Mouse (Mus musculus) MEL (cell line): Measurements from ENCODE around the gene Fkbp15. TPM values are rescaled to one million over a fixed set of nuclear protein-coding genes. Genes with fewer than 3 reads are reported as not detected.

Experiments used
- DNase-seq: peaks from one replicate; pipeline ENCODE4 v3.0.0; 2011; ENCODE audit warnings: low read depth, low spot score
- H3K27ac ChIP-seq: 2 replicates; pipeline ENCODE4 v1.5.1; 2012; ENCODE audit warnings: low read depth, mild to moderate bottlenecking, control low read depth, low read length, moderate library complexity; ENCODE audit not compliant: control insufficient read depth
- H3K27me3 ChIP-seq, 2 experiments: fragments of 150-350 bp in 1 of 2; sonication (generic) in 1 of 2; 2 replicates each; pipeline ENCODE4 v1.6.1; 2012; ENCODE audit warnings: low read length in 2 of 2, mild to moderate bottlenecking in 2 of 2, improper control_type of control experiment in 1 of 2, moderate library complexity in 1 of 2; ENCODE audit not compliant: insufficient read depth in 2 of 2, control insufficient read depth in 1 of 2
- H3K36me3 ChIP-seq, 2 experiments: 2 replicates each; pipeline ENCODE4 v1.6.1; 2012 to 2014; ENCODE audit warnings: low read length in 2 of 2, improper control_type of control experiment in 1 of 2, inconsistent platforms in 1 of 2, mild to moderate bottlenecking in 1 of 2; ENCODE audit not compliant: insufficient read depth in 2 of 2, control insufficient read depth in 1 of 2
- H3K4me1 ChIP-seq, 2 experiments: fragments of 150-350 bp in 1 of 2; sonication (generic) in 1 of 2; 2 replicates each; pipeline ENCODE4 v1.6.1; 2012; ENCODE audit warnings: low read length in 2 of 2, improper control_type of control experiment in 1 of 2, mild to moderate bottlenecking in 1 of 2; ENCODE audit not compliant: insufficient read depth in 2 of 2, control insufficient read depth in 1 of 2
- H3K4me3 ChIP-seq, 2 experiments: fragments of 150-350 bp in 1 of 2; sonication (generic) in 1 of 2; 2 replicates each; pipeline ENCODE4 v1.5.1; 2012; ENCODE audit warnings: low read depth in 2 of 2, low read length in 2 of 2, mild to moderate bottlenecking in 2 of 2, moderate library complexity in 2 of 2, control low read depth in 1 of 2, improper control_type of control experiment in 1 of 2; ENCODE audit not compliant: control insufficient read depth in 1 of 2, insufficient read depth in 1 of 2
- H3K79me2 ChIP-seq: 2 replicates; pipeline ENCODE4 v1.6.1; 2012; ENCODE audit warnings: mild to moderate bottlenecking, low read length, moderate library complexity; ENCODE audit not compliant: control insufficient read depth, poor library complexity, insufficient read depth
- H3K9ac ChIP-seq: 2 replicates; pipeline ENCODE4 v1.6.1; 2012; ENCODE audit warnings: low read depth, mild to moderate bottlenecking, control low read depth, low read length, moderate library complexity; ENCODE audit not compliant: control insufficient read depth, poor library complexity, severe bottlenecking
- H3K9me3 ChIP-seq: fragments of 150-350 bp; sonication (generic); replicated peaks from 2 replicates; pipeline ENCODE4 v1.6.1; 2012; ENCODE audit warnings: mild to moderate bottlenecking, low read length, improper control_type of control experiment, moderate library complexity; ENCODE audit not compliant: insufficient read depth
- CHD1 ChIP-seq: IDR thresholded peaks from 2 replicates; pipeline ENCODE4 v1.6.1; 2012; ENCODE audit warnings: low read depth, mild to moderate bottlenecking, inconsistent platforms, low read length, improper control_type of control experiment
- E2F4 ChIP-seq: IDR thresholded peaks from 2 replicates; pipeline ENCODE4 v1.6.1; 2011; ENCODE audit warnings: low read depth, low read length, improper control_type of control experiment, borderline replicate concordance
- ELF1 ChIP-seq: IDR thresholded peaks from 2 replicates; pipeline ENCODE4 v1.6.1; 2014; ENCODE audit warnings: low read depth, mild to moderate bottlenecking, inconsistent platforms, low read length, improper control_type of control experiment, moderate library complexity
- GABPA ChIP-seq: IDR thresholded peaks from 2 replicates; pipeline ENCODE4 v1.6.1; 2012; ENCODE audit warnings: low read depth, mild to moderate bottlenecking, inconsistent platforms, low read length, improper control_type of control experiment, moderate library complexity
- GATA1 ChIP-seq: IDR thresholded peaks from 2 replicates; pipeline ENCODE4 v1.6.1; 2011; ENCODE audit warnings: low read depth, low read length, improper control_type of control experiment
- HCFC1 ChIP-seq: IDR thresholded peaks from 2 replicates; pipeline ENCODE4 v1.6.1; 2012; ENCODE audit warnings: low read depth, mild to moderate bottlenecking, inconsistent platforms, low read length, improper control_type of control experiment, moderate library complexity
- KAT2A ChIP-seq: conservative IDR thresholded peaks from 2 replicates; pipeline ENCODE4 v1.6.1; 2012; ENCODE audit warnings: low read depth, low read length, improper control_type of control experiment, inconsistent platforms
- MAFK ChIP-seq: IDR thresholded peaks from 2 replicates; pipeline ENCODE4 v1.6.1; 2011; ENCODE audit warnings: low read depth, mild to moderate bottlenecking, low read length, improper control_type of control experiment, borderline replicate concordance
- MAZ ChIP-seq: IDR thresholded peaks from 2 replicates; pipeline ENCODE4 v1.6.1; 2012; ENCODE audit warnings: low read depth, mild to moderate bottlenecking, inconsistent platforms, low read length, improper control_type of control experiment
- MYB ChIP-seq: IDR thresholded peaks from 2 replicates; pipeline ENCODE4 v1.6.1; 2011; ENCODE audit warnings: mild to moderate bottlenecking, low read depth, low read length, improper control_type of control experiment
- MYC ChIP-seq: IDR thresholded peaks from 2 replicates; pipeline ENCODE4 v1.6.1; 2011; ENCODE audit warnings: low read depth, mild to moderate bottlenecking, low read length, improper control_type of control experiment, moderate library complexity
- POLR2AphosphoS5 ChIP-seq: IDR thresholded peaks from 2 replicates; pipeline ENCODE4 v1.6.1; 2012; ENCODE audit warnings: low read depth, borderline replicate concordance, mild to moderate bottlenecking, inconsistent platforms, low read length, moderate library complexity, mixed read lengths
- RAD21 ChIP-seq: IDR thresholded peaks from 2 replicates; pipeline ENCODE4 v1.6.1; 2011; ENCODE audit warnings: mild to moderate bottlenecking, low read depth, low read length, improper control_type of control experiment
- RCOR1 ChIP-seq: IDR thresholded peaks from 2 replicates; pipeline ENCODE4 v1.6.1; 2012; ENCODE audit warnings: low read depth, mild to moderate bottlenecking, inconsistent platforms, low read length, improper control_type of control experiment
- SIN3A ChIP-seq: IDR thresholded peaks from 2 replicates; pipeline ENCODE4 v1.6.1; 2012; ENCODE audit warnings: low read length, improper control_type of control experiment, inconsistent platforms
- TAL1 ChIP-seq: IDR thresholded peaks from 2 replicates; pipeline ENCODE4 v1.6.1; 2012; ENCODE audit warnings: mild to moderate bottlenecking, inconsistent platforms, low read length, moderate library complexity, mixed read lengths
- ZC3H11A ChIP-seq: IDR thresholded peaks from 2 replicates; pipeline ENCODE4 v1.6.1; 2012; ENCODE audit warnings: low read depth, mild to moderate bottlenecking, inconsistent platforms, low read length, improper control_type of control experiment
- ZMIZ1 ChIP-seq: IDR thresholded peaks from 2 replicates; pipeline ENCODE4 v1.6.1; 2012; ENCODE audit warnings: low read depth, mild to moderate bottlenecking, inconsistent platforms, low read length, improper control_type of control experiment, moderate library complexity
- polyA plus RNA-seq, 2 experiments: library from polyadenylated mRNA; stranded (reverse) in 1 of 2; unstranded in 1 of 2; fragments of >175 nt in 1 of 2; fragments of >200 nt in 1 of 2; gene quantifications; 2 replicates each; pipeline versions ENCODE4 v1.2.1 to v1.2.4; 2012; ENCODE audit warnings: low replicate concordance in 2 of 2, low read depth in 1 of 2; ENCODE audit not compliant: insufficient read length in 2 of 2, insufficient read depth in 1 of 2, missing spikeins in 1 of 2
- total RNA-seq: library from RNA; depleted of rRNA; stranded (reverse); fragments of 300-350 nt; gene quantifications from 2 replicates; pipeline ENCODE4 v1.2.3, GENCODE M21; 2012

The Fkbp15 gene
- total and polyA plus RNA-seq, 3 experiments = 21.1 to 26.5 TPM; not detected in 1

GRCm38 (mm10) chr4:62362437-62362836, 2.1 kb upstream of the Fkbp15 start:
- Histone ChIP-seq H3K4me1 (peaks cover 6 to 8% of the 10 kb centered on the region in 2 experiments; a peak in 3 of 4 replicates), H3K27ac (no peak overlapping the region), H3K4me3 (no peak overlapping the region), H3K36me3 (peaks cover 0 to 28% of the 10 kb centered on the region in 2 experiments; a peak in 2 of 4 replicates), H3K27me3 (no peaks in the 10 kb centered on the region), H3K9me3 (no peaks in the 10 kb centered on the region), H3K79me2 (peaks cover 36% of the 10 kb centered on the region), H3K9ac (no peak overlapping the region)
- no peak for DNase-seq
- no peak for TF ChIP-seq ZC3H11A
- no peak for TF ChIP-seq RAD21
- TF ChIP-seq E2F4 = no peak
- TF ChIP-seq MAFK = no peak
- TF ChIP-seq TAL1 = no peak
- no peak for TF ChIP-seq SIN3A
- TF ChIP-seq ELF1 = no peak
- no peak for TF ChIP-seq MYC
- no peak for TF ChIP-seq CHD1
- no peak for TF ChIP-seq GABPA
- no peak for TF ChIP-seq MYB
- no peak for TF ChIP-seq MAZ
- no peak for TF ChIP-seq KAT2A
- TF ChIP-seq POLR2AphosphoS5 = no peak

- TF ChIP-seq RCOR1 (peak; percentile 82), HCFC1 (no peak), GATA1 (peak; percentile 52; the same call in 1 of the 2 replicates), ZMIZ1 (no peak)
- TF ChIP-seq, all 39 proteins: peak for 2
- Histone ChIP-seq H3K9me3 (no peaks in the 10 kb centered on the region), H3K4me3 (peak overlapping the region; percentile 67 to 76; a peak in 3 of 4 replicates), H3K36me3 (peaks cover 0 to 29% of the 10 kb centered on the region in 2 experiments; a peak in 2 of 4 replicates), H3K27me3 (no peaks in the 10 kb centered on the region), H3K79me2 (peaks cover 36% of the 10 kb centered on the region), H3K9ac (peak overlapping the region; percentile 86), H3K4me1 (peaks cover 6 to 8% of the 10 kb centered on the region in 2 experiments; a peak in 3 of 4 replicates), H3K27ac (no peak overlapping the region)
- DNase-seq = no peak
Observed at GRCm38 (mm10) chr4:62361997-62362396, 1.6 kb upstream of the Fkbp15 start.
